21 mouse cellular contexts compared by ENCODE assay signal in genomic region chr8:127084565-127084964, GRCm38 (mm10). TPM values are rescaled to one million over a fixed set of nuclear protein-coding genes. Genes with fewer than 3 reads are reported as not detected.
"Had no signal": no experiment of that assay in that cellular context is flagged by ENCODE, and none has a peak within 500 bp of the region (broad histone marks: within the 10 kb centered on the region; RNA-seq: fewer than 3 reads in every experiment).

No protein-coding gene starts in this region.

- H3K4me2 ChIP-seq: intestine, embryonic 15.5 days; limb, embryonic 13.5 days; liver, embryonic 15.5 days; lung, embryonic 15.5 days; midbrain, embryonic 12.5 days; midbrain, embryonic 15.5 days; neural tube, embryonic 12.5 days; stomach, embryonic 15.5 days had no signal

- H3K4me3 ChIP-seq: intestine, embryonic 15.5 days; limb, embryonic 10.5 days; limb, embryonic 13.5 days; liver, embryonic 15.5 days; lung, embryonic 15.5 days; midbrain, embryonic 12.5 days; midbrain, embryonic 15.5 days; neural tube, embryonic 12.5 days; stomach, embryonic 15.5 days had no signal

- H3K36me3 ChIP-seq: intestine, embryonic 15.5 days; limb, embryonic 10.5 days; liver, embryonic 15.5 days; lung, embryonic 15.5 days; midbrain, embryonic 12.5 days; midbrain, embryonic 15.5 days; neural tube, embryonic 12.5 days; stomach, embryonic 15.5 days had no signal

- H3K27ac ChIP-seq: intestine, embryonic 15.5 days; limb, embryonic 10.5 days; limb, embryonic 13.5 days; liver, embryonic 15.5 days; lung, embryonic 15.5 days; macrophage; midbrain, embryonic 12.5 days; midbrain, embryonic 15.5 days; neural tube, embryonic 12.5 days; stomach, embryonic 15.5 days had no signal

- H3K9me3 ChIP-seq: intestine, embryonic 15.5 days; limb, embryonic 10.5 days; limb, embryonic 13.5 days; liver, embryonic 15.5 days; lung, embryonic 15.5 days; midbrain, embryonic 12.5 days; midbrain, embryonic 15.5 days; neural tube, embryonic 12.5 days; stomach, embryonic 15.5 days had no signal

- H3K9ac ChIP-seq: intestine, embryonic 15.5 days; limb, embryonic 13.5 days; liver, embryonic 15.5 days; lung, embryonic 15.5 days; midbrain, embryonic 12.5 days; midbrain, embryonic 15.5 days; neural tube, embryonic 12.5 days; stomach, embryonic 15.5 days had no signal

- DNase-seq: kidney, adult 11 months; kidney, adult 9 months; kidney, postnatal 14 days; kidney, postnatal 4 days; retina, postnatal 1 day; right cerebral cortex, postnatal 25 days; spleen, adult 18-20 months; thymus, adult 18-20 months; thymus, postnatal 36 days had no signal

- H3K27me3 ChIP-seq: intestine, embryonic 15.5 days; limb, embryonic 13.5 days; liver, embryonic 15.5 days; lung, embryonic 15.5 days; midbrain, embryonic 12.5 days; midbrain, embryonic 15.5 days; neural tube, embryonic 12.5 days; stomach, embryonic 15.5 days had no signal

- ATAC-seq: hindbrain, embryonic 16.5 days; intestine, embryonic 15.5 days; midbrain, embryonic 15.5 days had no signal

RNA-seq across cellular contexts. Expression of gene Pard3, which starts 20.9 kb away (rescaled TPM):
- total RNA-seq: megakaryocyte, adult 5-6 weeks had no signal
- polyA plus RNA-seq: macrophage had no signal
